Mouse (Mus musculus): ENCODE results near the gene Cep131. TPM values are rescaled to one million over a fixed set of nuclear protein-coding genes. Genes with fewer than 3 reads are reported as not detected.

Cep131 gene
- polyA plus RNA-seq, 1 experiment from 2014 or later, result 31.9 TPM

GRCm38 (mm10) chr11:120065291-120065690, 21.3 kb downstream of the Cep131 start:
- Histone ChIP-seq H3K4me3 (replicated peaks; ENCODE audit: low read depth, low read length) (no peak overlapping the region), H3K27ac (replicated peaks; ENCODE audit: low read depth, low read length) (no peak overlapping the region), H3K9ac (replicated peaks; ENCODE audit: low read length) (no peak overlapping the region), H3K4me1 (ENCODE audit: control insufficient read depth, insufficient read depth, low read length) (no peaks in the 10 kb centered on the region), H3K27me3 (ENCODE audit: control insufficient read depth, insufficient read depth, low read length) (no peaks in the 10 kb centered on the region), H3K36me3 (ENCODE audit: control insufficient read depth, insufficient read depth, low read length) (peaks cover 70% of the 10 kb centered on the region), H3K4me2 (ENCODE audit: low read length) (no peak overlapping the region), H3K9me3 (ENCODE audit: control insufficient read depth, low read length) (no peaks in the 10 kb centered on the region)
- no peak for ATAC-seq (ENCODE audit: low FRiP score, low TSS enrichment)
- peak; percentile 73 for DNase-seq
- 30% methylated on average over 10 of the region's 10 CpGs for WGBS

GRCm38 (mm10) chr11:120064668-120065040, 22.0 kb downstream of the Cep131 start:
- Histone ChIP-seq H3K4me1 (ENCODE audit: control insufficient read depth, insufficient read depth, low read length) (no peaks in the 10 kb centered on the region), H3K27ac (replicated peaks; ENCODE audit: low read depth, low read length) (no peak overlapping the region), H3K9ac (replicated peaks; ENCODE audit: low read length) (no peak overlapping the region), H3K4me2 (ENCODE audit: low read length) (no peak overlapping the region), H3K27me3 (ENCODE audit: control insufficient read depth, insufficient read depth, low read length) (no peaks in the 10 kb centered on the region), H3K9me3 (ENCODE audit: control insufficient read depth, low read length) (no peaks in the 10 kb centered on the region), H3K4me3 (replicated peaks; ENCODE audit: low read depth, low read length) (no peak overlapping the region), H3K36me3 (ENCODE audit: control insufficient read depth, insufficient read depth, low read length) (peaks cover 64% of the 10 kb centered on the region)
- DNase-seq (no peak), ATAC-seq (ENCODE audit: low FRiP score, low TSS enrichment) (no peak)
- WGBS, result 87% methylated on average over 11 of the region's 11 CpGs

GRCm38 (mm10) chr11:120064006-120064667, 22.5 kb downstream of the Cep131 start:
- no peak for ATAC-seq (ENCODE audit: low FRiP score, low TSS enrichment)
- DNase-seq, result no peak
- H3K4me2 ChIP-seq (ENCODE audit: low read length), result no peak overlapping the region
- H3K27me3 ChIP-seq (ENCODE audit: control insufficient read depth, insufficient read depth, low read length), result no peaks in the 10 kb centered on the region
- no peak overlapping the region for H3K27ac ChIP-seq (replicated peaks; ENCODE audit: low read depth, low read length)
- H3K36me3 ChIP-seq (ENCODE audit: control insufficient read depth, insufficient read depth, low read length), result peaks cover 59% of the 10 kb centered on the region
- H3K4me3 ChIP-seq (replicated peaks; ENCODE audit: low read depth, low read length), result no peak overlapping the region
- no peaks in the 10 kb centered on the region for H3K4me1 ChIP-seq (ENCODE audit: control insufficient read depth, insufficient read depth, low read length)
- H3K9ac ChIP-seq (replicated peaks; ENCODE audit: low read length), result no peak overlapping the region
- 89% methylated on average over 13 of the region's 13 CpGs for WGBS
- no peaks in the 10 kb centered on the region for H3K9me3 ChIP-seq (ENCODE audit: control insufficient read depth, low read length)

- no peaks in the 10 kb centered on the region for H3K9me3 ChIP-seq (ENCODE audit: control insufficient read depth, low read length)
- peaks cover 51% of the 10 kb centered on the region for H3K36me3 ChIP-seq (ENCODE audit: control insufficient read depth, insufficient read depth, low read length)
- ATAC-seq (ENCODE audit: low FRiP score, low TSS enrichment) (no peak), DNase-seq (no peak)
- no peak overlapping the region for H3K4me3 ChIP-seq (replicated peaks; ENCODE audit: low read depth, low read length)
- H3K9ac ChIP-seq (replicated peaks; ENCODE audit: low read length), result no peak overlapping the region
- WGBS, result 90% methylated on average over 5 of the region's 5 CpGs
- no peak overlapping the region for H3K27ac ChIP-seq (replicated peaks; ENCODE audit: low read depth, low read length)
- no peaks in the 10 kb centered on the region for H3K4me1 ChIP-seq (ENCODE audit: control insufficient read depth, insufficient read depth, low read length)
- H3K4me2 ChIP-seq (ENCODE audit: low read length), result no peak overlapping the region
- H3K27me3 ChIP-seq (ENCODE audit: control insufficient read depth, insufficient read depth, low read length), result no peaks in the 10 kb centered on the region
These were observed 23.3 kb downstream of the Cep131 start for GRCm38 (mm10) chr11:120063326-120063725.

- 82% methylated on average over 8 of the region's 8 CpGs for whole genome bisulfite sequencing
- no peaks in the 10 kb centered on the region for H3K9me3 ChIP-seq (ENCODE audit: control insufficient read depth, low read length)
- DNase-seq, result no peak
- H3K9ac ChIP-seq (replicated peaks; ENCODE audit: low read length), result no peak overlapping the region
- H3K4me2 ChIP-seq (ENCODE audit: low read length), result no peak overlapping the region
- no peak for ATAC-seq (ENCODE audit: low FRiP score, low TSS enrichment)
- H3K27ac ChIP-seq (replicated peaks; ENCODE audit: low read depth, low read length), result no peak overlapping the region
- no peaks in the 10 kb centered on the region for H3K27me3 ChIP-seq (ENCODE audit: control insufficient read depth, insufficient read depth, low read length)
- no peak overlapping the region for H3K4me3 ChIP-seq (replicated peaks; ENCODE audit: low read depth, low read length)
- H3K36me3 ChIP-seq (ENCODE audit: control insufficient read depth, insufficient read depth, low read length), result peaks cover 24% of the 10 kb centered on the region
- no peaks in the 10 kb centered on the region for H3K4me1 ChIP-seq (ENCODE audit: control insufficient read depth, insufficient read depth, low read length)
These were observed 26.0 kb downstream of the Cep131 start for GRCm38 (mm10) chr11:120060634-120061033.

GRCm38 (mm10) chr11:120055953-120056732, 30.5 kb downstream of the Cep131 start:
- Histone ChIP-seq H3K9me3 (ENCODE audit: control insufficient read depth, low read length) (no peaks in the 10 kb centered on the region), H3K36me3 (ENCODE audit: control insufficient read depth, insufficient read depth, low read length) (no peaks in the 10 kb centered on the region), H3K4me2 (ENCODE audit: low read length) (no peak overlapping the region), H3K9ac (replicated peaks; ENCODE audit: low read length) (no peak overlapping the region), H3K4me1 (ENCODE audit: control insufficient read depth, insufficient read depth, low read length) (peaks cover 5% of the 10 kb centered on the region; the same call in 1 of the 2 replicates), H3K27me3 (ENCODE audit: control insufficient read depth, insufficient read depth, low read length) (no peaks in the 10 kb centered on the region), H3K27ac (replicated peaks; ENCODE audit: low read depth, low read length) (no peak overlapping the region), H3K4me3 (replicated peaks; ENCODE audit: low read depth, low read length) (no peak overlapping the region)
- 84% methylated on average over 12 of the region's 12 CpGs for WGBS
- DNase-seq (no peak), ATAC-seq (ENCODE audit: low FRiP score, low TSS enrichment) (no peak)

- H3K4me2 ChIP-seq (ENCODE audit: low read length), result no peak overlapping the region
- peaks cover 6% of the 10 kb centered on the region for H3K4me1 ChIP-seq (ENCODE audit: control insufficient read depth, insufficient read depth, low read length)
- DNase-seq (no peak), ATAC-seq (ENCODE audit: low FRiP score, low TSS enrichment) (no peak)
- H3K9me3 ChIP-seq (ENCODE audit: control insufficient read depth, low read length), result no peaks in the 10 kb centered on the region
- WGBS, result 81% methylated on average over 4 of the region's 4 CpGs
- no peak overlapping the region for H3K27ac ChIP-seq (replicated peaks; ENCODE audit: low read depth, low read length)
- no peak overlapping the region for H3K9ac ChIP-seq (replicated peaks; ENCODE audit: low read length)
- no peak overlapping the region for H3K4me3 ChIP-seq (replicated peaks; ENCODE audit: low read depth, low read length)
- no peaks in the 10 kb centered on the region for H3K36me3 ChIP-seq (ENCODE audit: control insufficient read depth, insufficient read depth, low read length)
- H3K27me3 ChIP-seq (ENCODE audit: control insufficient read depth, insufficient read depth, low read length), result no peaks in the 10 kb centered on the region
These were observed 32.8 kb downstream of the Cep131 start for GRCm38 (mm10) chr11:120053846-120054245.

GRCm38 (mm10) chr11:120052274-120052673, 34.4 kb downstream of the Cep131 start:
- peaks cover 21% of the 10 kb centered on the region for H3K4me1 ChIP-seq (ENCODE audit: control insufficient read depth, insufficient read depth, low read length)
- DNase-seq, result no peak
- no peak overlapping the region for H3K4me3 ChIP-seq (replicated peaks; ENCODE audit: low read depth, low read length)
- no peak overlapping the region for H3K4me2 ChIP-seq (ENCODE audit: low read length)
- no peaks in the 10 kb centered on the region; the same call in 1 of the 2 replicates for H3K27me3 ChIP-seq (ENCODE audit: control insufficient read depth, insufficient read depth, low read length)
- no peak for ATAC-seq (ENCODE audit: low FRiP score, low TSS enrichment)
- H3K36me3 ChIP-seq (ENCODE audit: control insufficient read depth, insufficient read depth, low read length), result no peaks in the 10 kb centered on the region
- WGBS, result 79% methylated on average over 9 of the region's 9 CpGs
- no peak overlapping the region for H3K9ac ChIP-seq (replicated peaks; ENCODE audit: low read length)
- no peaks in the 10 kb centered on the region for H3K9me3 ChIP-seq (ENCODE audit: control insufficient read depth, low read length)
- H3K27ac ChIP-seq (replicated peaks; ENCODE audit: low read depth, low read length), result no peak overlapping the region
